Mouse (Mus musculus) adrenal gland, postnatal 4 days (tissue): Measurements from ENCODE around the gene Tspan10. TPM values are rescaled to one million over a fixed set of nuclear protein-coding genes. Genes with fewer than 3 reads are reported as not detected.

Source experiments
- DNase-seq, 2 experiments: peaks; one replicate each; pipeline ENCODE4 v3.0.0; 2021 to 2022; ENCODE audit warnings: low spot score in 2 of 2, mixed read lengths in 2 of 2
- total RNA-seq, 2 experiments: library from RNA; stranded (reverse); gene quantifications; 2 replicates each; pipeline ENCODE4 v1.2.3; 2021

The Tspan10 gene
- total RNA-seq, 2 experiments from 2014 or later, result 7.1 to 10.2 TPM

DNA sequence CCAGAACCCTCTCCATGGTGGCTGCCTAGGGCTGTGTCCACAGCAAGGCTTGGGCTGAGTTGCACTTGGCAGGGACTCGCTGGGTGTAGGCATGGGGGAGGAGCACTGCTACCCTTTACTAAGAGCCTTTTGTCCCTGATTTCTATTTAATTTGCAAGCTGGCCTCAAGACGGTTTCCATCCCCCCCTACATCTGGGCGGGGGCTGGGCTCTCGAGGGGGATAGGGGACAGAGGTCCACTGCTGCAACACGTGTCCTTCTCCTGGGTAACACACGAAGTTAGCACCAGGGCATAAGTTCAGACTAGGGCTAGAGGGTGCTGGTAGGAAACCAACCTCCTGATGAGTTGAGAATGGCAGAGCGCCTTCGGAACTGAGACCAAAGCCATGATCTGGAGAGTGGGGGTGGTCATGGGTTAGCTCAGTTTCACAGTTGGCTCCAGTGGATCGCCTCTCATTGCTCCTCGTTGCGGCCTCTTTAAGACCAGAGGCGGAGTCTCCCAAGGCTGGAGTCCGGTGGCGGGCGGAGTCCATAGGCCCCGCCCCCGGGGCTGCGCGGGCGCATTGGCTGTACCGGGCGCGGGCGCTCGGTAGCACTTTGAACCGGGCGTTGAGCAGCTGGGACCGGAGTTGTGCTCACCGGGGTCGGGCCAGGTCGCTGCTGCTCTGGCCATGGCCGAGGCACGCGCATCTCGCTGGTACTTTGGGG, 49.0 kb downstream of the Tspan10 start, which contains the start of gene Slc25a10:
Gene Slc25a10, plus strand, starts transcription at position 524 of the 707 bp plus-strand sequence.
- peak; percentile 77 to 84 for DNase-seq

DNA sequence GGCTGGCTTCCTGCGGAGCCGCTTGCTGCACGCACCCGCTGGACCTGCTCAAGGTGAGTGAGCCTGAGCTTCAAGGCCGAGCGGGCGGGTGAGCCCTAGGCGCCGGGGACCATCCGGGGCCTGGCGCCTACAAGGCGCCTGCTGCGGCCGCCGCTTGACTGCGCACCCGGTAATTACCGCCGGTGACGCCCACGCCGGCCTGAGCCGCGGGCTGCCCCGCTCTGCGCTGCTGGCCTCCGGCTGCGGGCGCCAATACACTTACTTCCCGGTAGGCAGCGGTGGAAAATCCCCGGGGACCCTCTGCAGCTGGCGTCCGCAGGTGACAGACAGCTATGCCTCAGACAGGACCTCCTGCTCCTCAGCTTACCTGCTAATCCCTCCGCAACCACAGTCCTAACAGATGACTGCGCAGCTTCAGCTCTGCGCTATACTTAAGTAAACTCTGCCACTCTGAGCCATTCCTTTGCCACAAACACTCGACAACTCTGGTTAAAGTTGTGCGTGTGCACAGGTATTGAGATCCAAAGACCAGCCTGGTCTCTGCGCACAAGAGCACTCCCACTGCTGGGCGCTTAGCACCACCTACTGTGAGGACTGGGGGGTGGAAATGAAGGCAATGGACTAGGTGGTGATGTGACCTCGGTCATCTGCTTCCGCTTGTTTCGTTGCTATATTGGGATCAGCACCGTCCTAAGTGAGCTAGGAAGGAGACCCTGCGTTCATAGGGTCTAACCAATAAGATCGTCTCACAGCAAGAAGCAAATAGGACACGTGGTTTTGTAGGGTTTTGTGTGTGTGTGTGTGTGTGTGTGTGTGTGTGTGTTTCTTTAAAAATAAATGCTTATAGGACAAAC, 49.8 kb downstream of the Tspan10 start:
- DNase-seq, result no peak

DNA sequence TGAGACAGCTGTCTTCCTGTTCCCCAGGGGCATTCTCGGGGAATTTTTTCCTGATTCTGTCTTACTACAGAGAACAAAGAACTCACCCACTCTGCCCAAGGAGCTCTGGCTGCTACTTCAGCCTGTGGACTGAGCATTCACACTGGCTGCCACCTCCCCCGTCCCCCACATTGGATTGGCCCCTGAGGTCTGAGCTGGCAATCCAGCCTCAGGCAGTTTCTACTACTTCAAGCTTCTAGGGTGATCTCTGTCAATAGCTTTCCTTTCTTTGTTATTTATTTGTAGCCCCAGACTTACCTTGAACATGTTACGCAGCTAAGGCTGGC, 50.4 kb downstream of the Tspan10 start:
- DNase-seq, result no peak

DNA sequence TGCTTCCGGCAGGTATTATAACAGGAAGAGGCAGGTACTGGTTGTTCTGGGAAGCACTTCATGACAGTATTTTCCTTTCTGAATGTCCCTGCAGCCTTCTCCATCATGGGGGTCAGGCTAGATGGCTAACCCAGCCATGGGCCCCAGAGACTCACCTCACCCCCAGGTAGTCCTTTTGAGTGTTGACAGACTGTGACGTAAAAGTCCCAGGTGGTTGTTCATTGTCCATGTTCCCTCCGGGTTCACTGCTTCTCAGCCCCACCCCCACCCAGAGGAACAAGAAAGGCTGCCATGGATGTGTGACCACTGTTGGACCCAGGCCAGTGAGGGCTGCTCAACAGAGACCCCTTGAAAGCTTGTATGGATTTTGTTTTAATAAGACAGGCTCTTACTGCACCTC, 50.9 kb downstream of the Tspan10 start:
- no peak for DNase-seq

DNA sequence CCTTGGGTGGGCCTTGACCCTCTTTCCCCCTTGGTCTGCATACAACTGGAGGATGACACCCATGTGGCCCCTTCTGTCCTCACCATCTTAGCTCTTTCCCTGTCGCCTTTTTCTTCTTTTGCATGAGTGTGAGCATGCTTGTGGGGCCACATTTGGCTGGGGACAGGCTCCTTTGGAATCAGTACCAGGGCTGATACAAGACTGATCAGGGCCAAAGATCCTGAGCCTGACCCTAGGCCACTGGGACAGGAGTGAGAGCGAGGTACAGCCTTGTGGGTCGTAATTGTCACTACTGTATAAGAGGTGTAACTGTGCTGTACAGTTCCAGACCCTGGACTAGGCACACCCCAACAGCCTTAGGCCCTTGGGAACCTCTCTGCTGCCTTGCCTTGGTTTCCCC, 51.5 kb downstream of the Tspan10 start:
- DNase-seq, result no peak

Other genes starting within 250 kb of the Tspan10 start
- gene Bahcc1, start 209.7 kb upstream of the Tspan10 start, total RNA-seq, result 10 to 100 TPM; 25.3 to 26.7 TPM
- 1,000 to 10,000 TPM in 1 of 2 experiments, 100 to 1,000 TPM in 1; 949 to 1,134 TPM for gene Actg1, start 94.1 kb upstream of the Tspan10 start, total RNA-seq
- under 1 TPM; 0.39 to 0.51 TPM for gene Fscn2, start 81.1 kb upstream of the Tspan10 start, total RNA-seq
- 10 to 100 TPM; 34.5 to 35.6 TPM for gene Faap100, start 63.9 kb upstream of the Tspan10 start, total RNA-seq
- 10 to 100 TPM; 76.3 to 77.5 TPM for gene Nploc4, start 4.9 kb upstream of the Tspan10 start, total RNA-seq
- under 1 TPM in 1 of 2 experiments, not detected in 1; 0.25 TPM for gene Pde6g, start 10.9 kb downstream of the Tspan10 start, total RNA-seq
- 10 to 100 TPM; 34.6 to 43.3 TPM for gene Oxld1, start 15.4 kb downstream of the Tspan10 start, total RNA-seq
- 10 to 100 TPM; 19.0 to 21.4 TPM for gene Ccdc137, start 15.5 kb downstream of the Tspan10 start, total RNA-seq
- gene Arl16, start 25.0 kb downstream of the Tspan10 start, total RNA-seq, result 10 to 100 TPM; 24.4 to 26.8 TPM
- gene Mrpl12, start 42.0 kb downstream of the Tspan10 start, total RNA-seq, result 100 to 1,000 TPM; 105 to 107 TPM
- 100 to 1,000 TPM; 102 to 103 TPM for gene Slc25a10, start 49.2 kb downstream of the Tspan10 start, total RNA-seq
- 1 to 10 TPM; 2.5 to 9.8 TPM for gene Gcgr, start 88.1 kb downstream of the Tspan10 start, total RNA-seq
- gene Mcrip1, start 107.1 kb downstream of the Tspan10 start, total RNA-seq, result 10 to 100 TPM; 80.6 to 84.2 TPM
- gene Ppp1r27, start 108.5 kb downstream of the Tspan10 start, total RNA-seq, result 1 to 10 TPM; 1.3 to 5.6 TPM
- gene P4hb, start 130.6 kb downstream of the Tspan10 start, total RNA-seq, result 100 to 1,000 TPM; 531 to 539 TPM
- gene Arhgdia, start 139.0 kb downstream of the Tspan10 start, total RNA-seq, result 100 to 1,000 TPM; 321 to 354 TPM
- 100 to 1,000 TPM; 136 to 169 TPM for gene Alyref, start 155.7 kb downstream of the Tspan10 start, total RNA-seq
- gene Anapc11, start 155.8 kb downstream of the Tspan10 start, total RNA-seq, result 10 to 100 TPM; 87.4 to 90.7 TPM
- gene Npb, start 165.8 kb downstream of the Tspan10 start, total RNA-seq, result 1 to 10 TPM; 2.4 to 5.4 TPM
- gene Pcyt2, start 175.3 kb downstream of the Tspan10 start, total RNA-seq, result 100 to 1,000 TPM; 135 to 144 TPM
- 10 to 100 TPM; 49.0 to 58.1 TPM for gene Sirt7, start 182.6 kb downstream of the Tspan10 start, total RNA-seq
- gene Mafg, start 191.0 kb downstream of the Tspan10 start, total RNA-seq, result 10 to 100 TPM; 51.4 to 56.0 TPM
- gene Pycr1, start 201.1 kb downstream of the Tspan10 start, total RNA-seq, result 1 to 10 TPM; 5.4 to 8.6 TPM
- gene Myadml2, start 205.5 kb downstream of the Tspan10 start, total RNA-seq, result 1 to 10 TPM; 1.4 to 3.8 TPM
- 10 to 100 TPM in 1 of 2 experiments, 1 to 10 TPM in 1; 8.6 to 14.8 TPM for gene Notum, start 218.5 kb downstream of the Tspan10 start, total RNA-seq
- gene Aspscr1, start 230.3 kb downstream of the Tspan10 start, total RNA-seq, result 100 to 1,000 TPM; 108 to 110 TPM